Mouse (Mus musculus) heart, embryonic 12.5 days (tissue): ENCODE data around the gene Eci1. TPM values are rescaled to one million over a fixed set of nuclear protein-coding genes. Genes with fewer than 3 reads are reported as not detected.
A peak's percentile ranks its signal among the peaks of the same experiment; 100 is the strongest.
"Not testable (repeated sequence)": the region's sequence is repeated elsewhere in the genome, so short reads cannot be mapped to it uniquely, and the experiment has no call there.

ENCODE experiments used
- ATAC-seq: fragments of 200-750 bp; cut with Nextera tagmentation; 2 replicates; pipeline ENCODE4 v1.8.0; 2017; ENCODE audit warnings: moderate TSS enrichment, moderate library complexity; ENCODE audit not compliant: insufficient number of reproducible peaks, low FRiP score
- H3K27ac ChIP-seq: fragments of 300-500 bp; sonication (generic); 2 replicates; pipeline ENCODE4 v1.5.1; 2016; ENCODE audit warnings: mild to moderate bottlenecking, moderate library complexity; ENCODE audit not compliant: poor library complexity, severe bottlenecking
- H3K27me3 ChIP-seq: fragments of 300-500 bp; sonication (generic); replicated peaks from 2 replicates; pipeline ENCODE4 v1.6.1; 2016; ENCODE audit warnings: mild to moderate bottlenecking, moderate library complexity
- H3K36me3 ChIP-seq: fragments of 300-500 bp; sonication (generic); 2 replicates; pipeline ENCODE4 v1.6.1; 2016; ENCODE audit warnings: mild to moderate bottlenecking, moderate library complexity
- H3K4me1 ChIP-seq: fragments of 300-500 bp; sonication (generic); replicated peaks from 2 replicates; pipeline ENCODE4 v1.6.1; 2016; ENCODE audit warnings: mild to moderate bottlenecking
- H3K4me2 ChIP-seq: fragments of 300-500 bp; sonication (generic); 2 replicates; pipeline ENCODE4 v1.6.1; 2016; ENCODE audit warnings: mild to moderate bottlenecking, moderate library complexity
- H3K4me3 ChIP-seq: fragments of 300-500 bp; sonication (generic); 2 replicates; pipeline ENCODE4 v1.5.1; 2016; ENCODE audit warnings: mild to moderate bottlenecking
- H3K9ac ChIP-seq: fragments of 300-500 bp; sonication (generic); 2 replicates; pipeline ENCODE4 v1.6.1; 2016; ENCODE audit warnings: mild to moderate bottlenecking, moderate library complexity
- H3K9me3 ChIP-seq: fragments of 300-500 bp; sonication (generic); replicated peaks from 2 replicates; pipeline ENCODE4 v1.6.1; 2016; ENCODE audit warnings: mild to moderate bottlenecking, moderate library complexity
- WGBS: fragments of 180-500 bp; shearing (Covaris S2); methylation state at CpG from one replicate; pipeline ENCODE4 v1.1.7; 2016; 5-methylcytosine and 5-hydroxymethylcytosine counted together
- polyA plus RNA-seq: library from polyadenylated mRNA; unstranded; fragments of >200 nt; fragmentation: Nextera tagmentation; extraction: Ambion mirVana; gene quantifications from 2 replicates; pipeline ENCODE4 v1.2.1, GENCODE M21; 2016

Gene Eci1
- polyA plus RNA-seq, 1 experiment from 2014 or later, result 209 TPM

DNA sequence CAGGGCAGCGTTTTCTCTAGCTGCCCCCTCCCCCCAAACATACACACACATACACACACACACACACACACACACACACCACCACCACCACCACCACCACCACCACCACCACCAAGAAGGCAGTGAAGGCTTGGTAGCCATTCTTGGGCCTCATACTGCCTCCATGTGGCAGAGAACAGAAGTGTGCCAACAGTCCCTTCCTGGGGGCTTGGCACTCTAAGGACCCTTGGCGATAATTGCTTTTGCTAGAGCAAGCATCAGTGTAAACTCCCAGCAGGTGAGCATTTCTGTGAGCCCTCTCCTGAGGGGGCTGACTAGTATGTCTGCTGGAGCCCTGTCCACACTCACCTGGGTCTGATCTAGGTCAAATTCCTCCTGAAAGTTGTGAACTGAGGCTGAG is 14.7 kb downstream of the Eci1 start:
- WGBS, result 57% methylated on average over 2 of the region's 2 CpGs
- no peak overlapping the region for H3K27ac ChIP-seq
- no peaks in the 10 kb centered on the region for H3K9me3 ChIP-seq
- H3K4me2 ChIP-seq, result no peak overlapping the region
- no peak overlapping the region for H3K9ac ChIP-seq
- peaks cover 94% of the 10 kb centered on the region for H3K36me3 ChIP-seq
- no peaks in the 10 kb centered on the region for H3K4me1 ChIP-seq
- no peaks in the 10 kb centered on the region for H3K27me3 ChIP-seq
- no peak for ATAC-seq
- no peak overlapping the region for H3K4me3 ChIP-seq

DNA sequence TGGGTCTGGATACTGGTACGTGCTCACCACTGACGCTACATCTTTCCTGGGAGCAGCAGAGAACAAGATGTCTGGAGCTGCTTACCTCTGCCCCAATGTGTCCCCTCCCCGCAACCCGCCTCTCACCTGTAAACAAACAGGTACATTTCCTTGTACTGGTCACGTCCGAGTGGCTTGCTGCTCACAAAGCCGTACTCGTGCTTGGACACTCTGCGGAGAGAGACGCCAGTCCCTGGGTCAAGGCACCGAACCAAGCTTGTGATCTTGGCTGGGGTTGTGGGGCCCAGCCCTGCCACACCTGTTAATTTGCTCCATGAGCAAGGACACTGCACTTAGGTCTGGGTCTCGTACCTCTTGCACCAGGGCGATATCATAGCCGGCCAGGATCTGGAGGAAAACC is 15.7 kb downstream of the Eci1 start:
- no peak overlapping the region for H3K27ac ChIP-seq
- no peak overlapping the region for H3K9ac ChIP-seq
- H3K9me3 ChIP-seq, result no peaks in the 10 kb centered on the region
- H3K4me2 ChIP-seq, result no peak overlapping the region
- WGBS, result 87% methylated on average over 14 of the region's 14 CpGs
- H3K27me3 ChIP-seq, result no peaks in the 10 kb centered on the region
- no peaks in the 10 kb centered on the region for H3K4me1 ChIP-seq
- no peak overlapping the region for H3K4me3 ChIP-seq
- no peak for ATAC-seq
- peaks cover 95% of the 10 kb centered on the region for H3K36me3 ChIP-seq

DNA sequence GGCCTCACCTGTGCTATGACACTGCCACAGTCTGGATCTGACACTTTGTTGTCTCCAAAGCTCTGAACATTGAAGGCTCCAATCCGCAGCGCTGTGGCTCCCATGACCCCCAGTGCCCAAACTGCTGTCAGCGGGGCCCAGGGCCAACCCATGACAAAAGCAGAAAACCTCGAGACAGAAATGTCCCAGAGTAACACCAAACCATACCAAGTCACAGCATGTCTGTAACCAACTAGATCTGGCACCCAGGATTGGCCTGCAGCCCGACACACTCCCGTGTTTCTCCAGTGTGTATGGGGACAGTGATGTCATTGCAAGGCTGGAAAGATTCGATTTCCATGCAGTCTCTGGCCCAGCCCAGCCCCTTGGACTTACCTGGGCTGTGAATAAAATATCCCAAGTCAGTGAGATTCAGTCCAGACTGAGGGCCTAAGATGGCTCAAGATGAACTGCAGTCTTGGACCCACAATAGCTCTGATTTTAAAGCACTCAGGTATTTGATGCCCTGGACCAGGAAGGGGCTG is 16.3 kb downstream of the Eci1 start, which contains the start of gene Dnase1l2:
Gene Dnase1l2 (minus strand): TSS at position 474 of the 524 bp plus-strand sequence.
- Histone ChIP-seq H3K4me1 (no peaks in the 10 kb centered on the region), H3K4me2 (no peak within 1 kb of the TSS), H3K9me3 (no peaks in the 10 kb centered on the region), H3K27me3 (no peaks in the 10 kb centered on the region), H3K27ac (no peak within 1 kb of the TSS), H3K36me3 (peaks cover 95% of the 10 kb centered on the region), H3K4me3 (no peak within 1 kb of the TSS), H3K9ac (no peak within 1 kb of the TSS)
- 84% methylated on average over 7 of the region's 7 CpGs for WGBS
- no peak for ATAC-seq

DNA sequence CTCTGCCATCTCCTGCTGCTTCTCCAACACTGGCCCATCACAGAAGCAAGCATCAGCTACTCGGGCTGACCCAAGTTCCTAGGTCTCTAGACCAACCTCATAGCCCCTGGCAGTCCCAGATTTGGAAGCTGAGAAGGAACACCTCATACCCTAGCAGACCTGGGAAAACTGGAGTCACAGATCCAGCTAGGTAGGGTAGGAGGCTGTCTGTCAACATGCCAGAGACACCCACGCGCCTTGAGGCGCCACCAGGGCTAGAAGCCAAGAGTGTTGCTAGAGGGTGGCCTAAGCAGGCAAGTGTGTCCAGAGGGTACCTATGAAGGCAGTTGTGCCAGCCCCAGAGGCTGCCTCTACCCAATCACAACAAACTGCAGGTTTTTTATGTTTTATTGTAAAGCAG is 17.0 kb downstream of the Eci1 start:
- Histone ChIP-seq H3K9ac (no peak overlapping the region), H3K27me3 (no peaks in the 10 kb centered on the region), H3K4me1 (no peaks in the 10 kb centered on the region), H3K4me3 (no peak overlapping the region), H3K27ac (no peak overlapping the region), H3K4me2 (no peak overlapping the region), H3K9me3 (no peaks in the 10 kb centered on the region), H3K36me3 (peaks cover 95% of the 10 kb centered on the region)
- ATAC-seq, result no peak
- WGBS, result 77% methylated on average over 4 of the region's 4 CpGs

DNA sequence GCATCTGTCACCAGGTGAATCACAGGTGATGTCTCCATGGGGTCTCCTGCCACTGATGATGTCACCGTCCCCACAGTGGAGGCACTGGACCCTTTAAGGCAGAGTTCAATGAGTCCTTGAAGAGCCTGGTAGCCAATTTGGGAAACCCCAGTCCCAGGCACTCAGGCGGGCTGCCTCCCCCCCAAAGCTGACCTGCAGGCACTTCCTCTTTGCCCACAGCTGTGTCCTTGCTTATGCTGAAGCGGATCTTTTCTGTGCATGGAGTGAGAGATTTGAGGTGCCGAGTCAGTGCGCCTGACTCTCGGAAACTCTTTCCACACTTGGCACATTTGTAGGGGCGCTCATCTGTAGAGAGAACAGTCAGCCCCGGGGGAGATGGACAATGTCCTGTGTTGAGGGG is 20.1 kb downstream of the Eci1 start:
- no peak for ATAC-seq
- Histone ChIP-seq H3K4me3 (no peak overlapping the region), H3K4me2 (no peak overlapping the region), H3K9me3 (no peaks in the 10 kb centered on the region), H3K9ac (no peak overlapping the region), H3K27me3 (no peaks in the 10 kb centered on the region), H3K36me3 (peaks cover 94% of the 10 kb centered on the region), H3K27ac (no peak overlapping the region), H3K4me1 (no peaks in the 10 kb centered on the region)
- 92% methylated on average over 8 of the region's 8 CpGs for WGBS

DNA sequence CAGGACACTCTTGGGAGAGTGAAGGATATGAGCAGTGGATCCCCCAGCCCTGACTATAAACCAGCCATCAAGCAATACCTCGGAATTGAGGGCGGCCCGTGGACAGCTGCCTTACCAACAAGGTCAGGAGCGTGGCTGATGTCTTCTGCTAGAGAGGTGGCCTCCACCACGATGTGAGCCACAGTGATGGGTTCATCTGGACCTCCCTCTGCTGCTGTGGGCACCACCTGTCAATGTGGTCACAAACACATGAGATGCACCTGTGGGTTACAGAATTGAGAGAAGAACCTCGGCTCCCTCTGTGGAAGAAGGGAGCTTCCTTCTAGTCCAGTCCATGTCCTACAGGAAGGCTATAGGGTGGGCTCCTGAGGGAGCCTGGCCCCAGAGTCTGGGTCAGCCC is 23.1 kb downstream of the Eci1 start:
- no peak for ATAC-seq

DNA sequence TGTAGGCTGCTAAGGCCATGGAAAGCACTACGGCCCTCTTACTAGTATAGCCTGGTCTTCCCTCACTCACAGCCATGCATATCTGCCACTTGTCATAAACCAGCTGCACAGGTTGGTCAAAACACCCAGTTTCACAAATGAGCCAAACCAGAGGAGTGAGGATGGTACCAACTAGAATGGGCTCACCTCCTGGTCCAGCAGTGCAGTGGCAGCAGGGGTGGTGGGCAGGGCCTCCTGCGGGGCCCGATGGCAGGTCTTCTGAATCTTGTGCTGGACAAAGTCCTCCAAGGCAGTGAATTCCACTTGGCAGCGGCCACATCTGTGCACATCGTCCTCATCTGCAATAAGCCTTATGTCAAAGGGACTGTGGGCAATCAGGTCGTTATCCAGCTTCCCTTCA is 24.8 kb downstream of the Eci1 start:
- Histone ChIP-seq H3K4me2 (no peak overlapping the region), H3K36me3 (peaks cover 54% of the 10 kb centered on the region), H3K4me1 (peaks cover 13% of the 10 kb centered on the region), H3K9ac (no peak overlapping the region), H3K9me3 (no peaks in the 10 kb centered on the region), H3K27ac (no peak overlapping the region), H3K27me3 (no peaks in the 10 kb centered on the region), H3K4me3 (no peak overlapping the region)
- WGBS, result 96% methylated on average over 6 of the region's 6 CpGs
- no peak for ATAC-seq

More for the DNA sequence above, 23.1 kb downstream of the Eci1 start:
- Histone ChIP-seq H3K4me3 (no peak overlapping the region), H3K36me3 (peaks cover 71% of the 10 kb centered on the region), H3K4me2 (no peak overlapping the region), H3K4me1 (peaks cover 9% of the 10 kb centered on the region), H3K27me3 (no peaks in the 10 kb centered on the region), H3K27ac (no peak overlapping the region), H3K9ac (no peak overlapping the region), H3K9me3 (no peaks in the 10 kb centered on the region)
- 95% methylated on average over 6 of the region's 6 CpGs for WGBS

DNA sequence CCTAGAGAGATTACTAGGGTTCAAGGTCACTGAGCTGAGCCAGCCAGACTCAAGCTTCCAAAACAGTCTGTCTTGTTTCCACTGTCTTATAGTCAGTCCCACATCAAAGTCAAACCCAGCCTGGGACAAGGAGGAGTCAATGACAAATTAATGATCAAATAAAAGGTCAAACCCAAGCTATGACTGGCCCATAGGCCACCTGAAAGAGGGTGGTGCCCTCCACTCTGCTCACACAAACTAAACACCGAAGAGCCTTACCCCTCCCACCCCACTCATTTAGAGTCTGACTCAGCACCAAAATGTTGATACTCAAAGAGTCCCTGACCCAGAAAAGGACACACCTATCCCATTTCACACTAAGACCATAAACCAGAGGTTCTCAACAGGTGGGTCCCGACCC is 26.9 kb downstream of the Eci1 start:
- WGBS, result 75% methylated on average over 2 of the region's 2 CpGs
- Histone ChIP-seq H3K27ac (no peak overlapping the region), H3K9me3 (no peaks in the 10 kb centered on the region), H3K9ac (no peak overlapping the region), H3K27me3 (no peaks in the 10 kb centered on the region), H3K4me2 (no peak overlapping the region), H3K36me3 (peaks cover 32% of the 10 kb centered on the region), H3K4me3 (no peak overlapping the region; the same call in 1 of the 2 replicates), H3K4me1 (peaks cover 13% of the 10 kb centered on the region)
- ATAC-seq, result no peak

DNA sequence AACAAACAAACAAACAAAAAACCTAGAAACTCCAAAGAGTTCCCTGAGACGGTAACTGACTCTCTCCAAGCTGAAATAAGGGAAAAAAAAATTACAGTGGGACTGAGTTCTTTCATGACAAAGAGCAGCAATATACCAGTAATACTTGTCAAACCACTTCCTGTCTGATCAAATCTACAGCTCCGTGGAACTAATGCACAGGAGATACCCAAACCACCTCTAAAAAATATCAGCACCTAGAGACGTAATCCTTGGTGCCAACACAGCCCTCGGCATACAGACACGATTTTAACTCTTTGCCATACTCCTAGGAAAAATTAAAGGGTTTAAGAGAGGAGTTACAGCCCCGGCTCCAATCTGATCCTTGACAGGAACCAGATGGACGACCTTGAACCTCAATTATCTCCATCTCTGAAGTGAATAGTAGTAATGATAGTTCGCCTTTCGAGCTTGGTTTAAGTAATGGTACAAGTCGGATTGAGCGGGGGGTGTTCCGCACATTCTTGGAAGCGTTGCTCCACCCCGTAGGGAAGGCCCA is 27.8 kb downstream of the Eci1 start:
- 4% methylated on average over 14 of the region's 14 CpGs for WGBS
- no peaks in the 10 kb centered on the region for H3K27me3 ChIP-seq

DNA sequence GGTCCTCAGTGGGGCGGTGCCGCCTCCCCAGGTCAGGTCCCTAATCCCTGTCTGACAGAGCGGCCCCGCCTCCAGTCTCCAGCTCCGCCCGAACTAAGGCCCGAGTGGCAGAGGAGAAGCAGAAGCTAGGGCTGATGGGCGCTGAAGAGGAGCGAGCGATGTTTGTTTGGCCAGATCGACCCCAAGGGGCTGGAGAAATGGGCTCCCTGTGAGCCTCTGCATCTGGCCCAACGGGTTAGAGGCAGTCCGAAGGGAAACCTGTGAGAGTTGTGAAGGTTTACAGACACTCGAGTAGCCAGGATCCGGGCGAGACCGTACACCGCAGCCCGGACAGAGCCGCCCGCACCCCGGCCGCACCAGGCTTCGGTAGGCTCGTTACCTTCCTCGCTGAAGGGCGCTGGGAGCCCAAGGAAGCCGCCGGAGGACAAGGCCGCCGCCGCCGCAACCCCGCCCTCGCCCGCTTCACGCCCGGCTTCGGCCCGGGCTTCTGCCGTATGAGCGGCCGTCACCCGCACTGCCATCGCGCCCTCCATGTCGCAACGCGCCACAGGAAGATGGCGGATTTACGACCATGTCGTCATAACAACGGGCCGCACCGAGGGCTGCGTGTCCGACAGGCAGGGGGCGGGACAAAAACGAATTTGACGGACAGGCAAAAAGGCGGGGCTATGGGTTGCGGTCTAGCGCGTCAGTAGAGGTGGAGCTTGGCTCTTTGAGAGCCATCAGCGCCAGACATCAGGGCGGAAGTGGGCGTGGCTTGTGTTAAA is 28.5 kb downstream of the Eci1 start:
- Histone ChIP-seq H3K4me1 (peaks cover 13% of the 10 kb centered on the region), H3K9me3 (no peaks in the 10 kb centered on the region), H3K4me3 (peak overlapping the region; percentile 79), H3K36me3 (peaks cover 16% of the 10 kb centered on the region), H3K9ac (peak overlapping the region; percentile 88), H3K27ac (peak overlapping the region; percentile 96), H3K4me2 (peak overlapping the region; percentile 76), H3K27me3 (no peaks in the 10 kb centered on the region)
- WGBS, result under 1% methylated on average over 67 of the region's 67 CpGs
- peak; percentile 94 for ATAC-seq

More for the DNA sequence above, 27.8 kb downstream of the Eci1 start:
- Histone ChIP-seq H3K27ac (peak overlapping the region; percentile 96), H3K4me1 (peaks cover 13% of the 10 kb centered on the region), H3K36me3 (peaks cover 23% of the 10 kb centered on the region), H3K4me2 (peak overlapping the region; percentile 76), H3K4me3 (peak overlapping the region; percentile 79), H3K9me3 (no peaks in the 10 kb centered on the region), H3K9ac (peak overlapping the region; percentile 88)
- ATAC-seq, result no peak

DNA sequence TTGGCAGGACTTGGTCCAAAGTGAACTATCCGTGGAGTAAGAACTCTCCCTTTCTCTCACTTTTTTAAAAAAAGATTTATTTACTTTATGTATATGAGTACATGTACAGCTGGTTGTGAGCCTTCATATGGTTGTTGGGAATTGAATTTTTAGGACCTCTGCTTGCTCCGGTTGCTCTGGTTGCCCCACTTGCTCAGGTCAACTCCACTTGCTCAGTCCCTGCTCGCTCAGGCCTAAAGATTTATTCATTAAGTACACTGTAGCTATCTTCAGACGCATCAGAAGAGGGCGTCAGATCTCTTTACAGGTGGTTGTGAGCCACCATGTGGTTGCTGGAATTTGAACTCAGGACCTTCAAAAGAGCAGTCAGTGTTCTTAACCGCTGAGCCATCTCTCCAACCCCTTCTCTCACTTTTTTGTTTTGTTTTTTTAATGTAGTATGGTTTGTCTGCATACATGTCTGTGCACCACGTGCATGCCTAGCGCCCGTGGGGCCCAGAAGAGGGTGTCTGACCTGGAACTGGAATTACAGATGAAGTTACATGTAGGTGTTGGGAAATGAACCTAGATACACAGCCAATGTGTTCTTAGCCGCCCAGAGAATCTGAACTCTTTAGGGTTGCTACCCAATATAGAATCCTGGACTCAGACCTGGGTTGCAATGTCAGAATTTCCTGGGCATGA is 29.2 kb downstream of the Eci1 start:
- Histone ChIP-seq H3K4me3 (peak overlapping the region; percentile 79; the same call in 1 of the 2 replicates), H3K27ac (peak overlapping the region; percentile 68)
- ATAC-seq, result 0 out of 2 replicates have a peak, but pooled peaks have one; percentile 0

More for the DNA sequence above, 29.2 kb downstream of the Eci1 start:
- not testable (repeated sequence) for H3K9me3 ChIP-seq, H3K9ac ChIP-seq, H3K27me3 ChIP-seq
- Histone ChIP-seq H3K4me1 (peaks cover 13% of the 10 kb centered on the region), H3K4me2 (peak overlapping the region; percentile 76), H3K36me3 (peaks cover 10% of the 10 kb centered on the region)
- WGBS, result 56% methylated on average over 10 of the region's 10 CpGs
